Mouse (Mus musculus): Measurements from ENCODE around the gene Zfp260. TPM values are rescaled to one million over a fixed set of nuclear protein-coding genes. Genes with fewer than 3 reads are reported as not detected.

The Zfp260 gene
- polyA plus RNA-seq, 1 experiment from 2014 or later, result 91.8 TPM

GRCm38 (mm10) chr7:30086524-30086923 lies 8.1 kb upstream of the Zfp260 start:
- Histone ChIP-seq H3K4me2 (ENCODE audit: low read length) (no peak overlapping the region), H3K9ac (ENCODE audit: low read length) (no peak overlapping the region), H3K27ac (ENCODE audit: low read depth) (no peak overlapping the region), H3K27me3 (replicated peaks; ENCODE audit: control insufficient read depth, insufficient read depth, low read length) (no peaks in the 10 kb centered on the region), H3K4me3 (ENCODE audit: low read depth, low read length) (no peak overlapping the region), H3K4me1 (replicated peaks; ENCODE audit: control insufficient read depth, insufficient read depth, low read length) (peaks cover 10% of the 10 kb centered on the region), H3K36me3 (ENCODE audit: control insufficient read depth, insufficient read depth, low read length) (peaks cover 29% of the 10 kb centered on the region), H3K9me3 (ENCODE audit: control insufficient read depth, low read length) (no peaks in the 10 kb centered on the region)
- ATAC-seq (replicated peaks; ENCODE audit: low FRiP score, low TSS enrichment, low read depth) (no peak), DNase-seq (ENCODE audit: low spot score) (no peak)
- WGBS, result 88% methylated on average over 9 of the region's 9 CpGs

GRCm38 (mm10) chr7:30089405-30089804 lies 5.2 kb upstream of the Zfp260 start:
- Histone ChIP-seq H3K9ac (ENCODE audit: low read length) (peak overlapping the region; percentile 53), H3K27ac (ENCODE audit: low read depth) (no peak overlapping the region), H3K36me3 (ENCODE audit: control insufficient read depth, insufficient read depth, low read length) (peaks cover 22% of the 10 kb centered on the region), H3K4me1 (replicated peaks; ENCODE audit: control insufficient read depth, insufficient read depth, low read length) (peaks cover 14% of the 10 kb centered on the region), H3K27me3 (replicated peaks; ENCODE audit: control insufficient read depth, insufficient read depth, low read length) (no peaks in the 10 kb centered on the region), H3K4me2 (ENCODE audit: low read length) (peak overlapping the region; percentile 67), H3K9me3 (ENCODE audit: control insufficient read depth, low read length) (no peaks in the 10 kb centered on the region), H3K4me3 (ENCODE audit: low read depth, low read length) (peak overlapping the region; percentile 67)
- DNase-seq (ENCODE audit: low spot score) (no peak), ATAC-seq (replicated peaks; ENCODE audit: low FRiP score, low TSS enrichment, low read depth) (no peak; the same call in 1 of the 2 replicates)
- 10% methylated on average over 6 of the region's 6 CpGs for WGBS

- under 1% methylated on average over 40 of the region's 40 CpGs for WGBS
- Histone ChIP-seq H3K4me2 (ENCODE audit: low read length) (peak within 1 kb of the TSS; percentile 67), H3K27ac (ENCODE audit: low read depth) (peak within 1 kb of the TSS; percentile 69), H3K27me3 (replicated peaks; ENCODE audit: control insufficient read depth, insufficient read depth, low read length) (no peaks in the 10 kb centered on the region), H3K36me3 (ENCODE audit: control insufficient read depth, insufficient read depth, low read length) (peaks cover 13% of the 10 kb centered on the region), H3K9me3 (ENCODE audit: control insufficient read depth, low read length) (no peaks in the 10 kb centered on the region), H3K9ac (ENCODE audit: low read length) (peak within 1 kb of the TSS; percentile 53), H3K4me1 (replicated peaks; ENCODE audit: control insufficient read depth, insufficient read depth, low read length) (peaks cover 14% of the 10 kb centered on the region), H3K4me3 (ENCODE audit: low read depth, low read length) (peak within 1 kb of the TSS; percentile 67)
- ATAC-seq (replicated peaks; ENCODE audit: low FRiP score, low TSS enrichment, low read depth) (peak; percentile 91), DNase-seq (ENCODE audit: low spot score) (peak; percentile 96)
Measured at GRCm38 (mm10) chr7:30090092-30090969, 4.2 kb upstream of the Zfp260 start, which contains the start of the genes Gm26920 and Zfp566. Gm26920 (minus strand) TSS chr7:30090410. Zfp566 (minus strand) TSS chr7:30090527.

GRCm38 (mm10) chr7:30090970-30091585 lies 3.5 kb upstream of the Zfp260 start:
- ATAC-seq (replicated peaks; ENCODE audit: low FRiP score, low TSS enrichment, low read depth) (no peak), DNase-seq (ENCODE audit: low spot score) (no peak)
- H3K9me3 ChIP-seq (ENCODE audit: control insufficient read depth, low read length), result no peaks in the 10 kb centered on the region
- H3K4me1 ChIP-seq (replicated peaks; ENCODE audit: control insufficient read depth, insufficient read depth, low read length), result peaks cover 14% of the 10 kb centered on the region
- peak overlapping the region; percentile 36; the same call in 1 of the 2 replicates for H3K27ac ChIP-seq (ENCODE audit: low read depth)
- peak overlapping the region; percentile 67 for H3K4me3 ChIP-seq (ENCODE audit: low read depth, low read length)
- 11% methylated on average over 9 of the region's 9 CpGs for WGBS
- H3K4me2 ChIP-seq (ENCODE audit: low read length), result peak overlapping the region; percentile 67
- H3K36me3 ChIP-seq (ENCODE audit: control insufficient read depth, insufficient read depth, low read length), result peaks cover 6% of the 10 kb centered on the region; the same call in 1 of the 2 replicates
- no peaks in the 10 kb centered on the region for H3K27me3 ChIP-seq (replicated peaks; ENCODE audit: control insufficient read depth, insufficient read depth, low read length)
- H3K9ac ChIP-seq (ENCODE audit: low read length), result peak overlapping the region; percentile 53

- 84% methylated on average over 9 of the region's 9 CpGs for WGBS
- H3K9me3 ChIP-seq (ENCODE audit: control insufficient read depth, low read length), result no peaks in the 10 kb centered on the region
- peaks cover 15% of the 10 kb centered on the region for H3K4me1 ChIP-seq (replicated peaks; ENCODE audit: control insufficient read depth, insufficient read depth, low read length)
- no peak overlapping the region for H3K27ac ChIP-seq (ENCODE audit: low read depth)
- ATAC-seq (replicated peaks; ENCODE audit: low FRiP score, low TSS enrichment, low read depth) (no peak), DNase-seq (ENCODE audit: low spot score) (no peak)
- no peak overlapping the region for H3K4me3 ChIP-seq (ENCODE audit: low read depth, low read length)
- no peaks in the 10 kb centered on the region for H3K27me3 ChIP-seq (replicated peaks; ENCODE audit: control insufficient read depth, insufficient read depth, low read length)
- no peak overlapping the region for H3K4me2 ChIP-seq (ENCODE audit: low read length)
- H3K36me3 ChIP-seq (ENCODE audit: control insufficient read depth, insufficient read depth, low read length), result no peaks in the 10 kb centered on the region
- no peak overlapping the region for H3K9ac ChIP-seq (ENCODE audit: low read length)
Measured at GRCm38 (mm10) chr7:30092666-30093065, 1.9 kb upstream of the Zfp260 start.

- peak overlapping the region; percentile 78 for H3K4me2 ChIP-seq (ENCODE audit: low read length)
- H3K9me3 ChIP-seq (ENCODE audit: control insufficient read depth, low read length), result no peaks in the 10 kb centered on the region
- H3K4me3 ChIP-seq (ENCODE audit: low read depth, low read length), result peak overlapping the region; percentile 81
- DNase-seq (ENCODE audit: low spot score) (no peak), ATAC-seq (replicated peaks; ENCODE audit: low FRiP score, low TSS enrichment, low read depth) (no peak)
- peak overlapping the region; percentile 83 for H3K9ac ChIP-seq (ENCODE audit: low read length)
- H3K36me3 ChIP-seq (ENCODE audit: control insufficient read depth, insufficient read depth, low read length), result peaks cover 5% of the 10 kb centered on the region
- H3K4me1 ChIP-seq (replicated peaks; ENCODE audit: control insufficient read depth, insufficient read depth, low read length), result peaks cover 13% of the 10 kb centered on the region
- no peak overlapping the region; the same call in 1 of the 2 replicates for H3K27ac ChIP-seq (ENCODE audit: low read depth)
- WGBS, result 65% methylated on average over 6 of the region's 6 CpGs
- no peaks in the 10 kb centered on the region for H3K27me3 ChIP-seq (replicated peaks; ENCODE audit: control insufficient read depth, insufficient read depth, low read length)
Measured at GRCm38 (mm10) chr7:30093918-30094415, 610 bp upstream of the Zfp260 start.

- peak overlapping the region; percentile 78 for H3K4me2 ChIP-seq (ENCODE audit: low read length)
- H3K9me3 ChIP-seq (ENCODE audit: control insufficient read depth, low read length), result no peaks in the 10 kb centered on the region
- H3K9ac ChIP-seq (ENCODE audit: low read length), result peak overlapping the region; percentile 83
- DNase-seq (ENCODE audit: low spot score) (no peak), ATAC-seq (replicated peaks; ENCODE audit: low FRiP score, low TSS enrichment, low read depth) (no peak)
- peak overlapping the region; percentile 98 for H3K27ac ChIP-seq (ENCODE audit: low read depth)
- 5% methylated on average over 5 of the region's 5 CpGs for WGBS
- H3K4me3 ChIP-seq (ENCODE audit: low read depth, low read length), result peak overlapping the region; percentile 81
- H3K4me1 ChIP-seq (replicated peaks; ENCODE audit: control insufficient read depth, insufficient read depth, low read length), result peaks cover 7% of the 10 kb centered on the region; the same call in 1 of the 2 replicates
- H3K36me3 ChIP-seq (ENCODE audit: control insufficient read depth, insufficient read depth, low read length), result peaks cover 21% of the 10 kb centered on the region
- H3K27me3 ChIP-seq (replicated peaks; ENCODE audit: control insufficient read depth, insufficient read depth, low read length), result no peaks in the 10 kb centered on the region
Measured at GRCm38 (mm10) chr7:30095551-30096125, 1.1 kb downstream of the Zfp260 start.

GRCm38 (mm10) chr7:30099297-30099696 lies 4.7 kb downstream of the Zfp260 start:
- no peak overlapping the region; the same call in 1 of the 2 replicates for H3K4me3 ChIP-seq (ENCODE audit: low read depth, low read length)
- ATAC-seq (replicated peaks; ENCODE audit: low FRiP score, low TSS enrichment, low read depth) (no peak), DNase-seq (ENCODE audit: low spot score) (no peak)
- H3K36me3 ChIP-seq (ENCODE audit: control insufficient read depth, insufficient read depth, low read length), result peaks cover 54% of the 10 kb centered on the region
- H3K27ac ChIP-seq (ENCODE audit: low read depth), result no peak overlapping the region
- H3K4me1 ChIP-seq (replicated peaks; ENCODE audit: control insufficient read depth, insufficient read depth, low read length), result peaks cover 4% of the 10 kb centered on the region; the same call in 1 of the 2 replicates
- no peak overlapping the region for H3K4me2 ChIP-seq (ENCODE audit: low read length)
- no peak overlapping the region for H3K9ac ChIP-seq (ENCODE audit: low read length)
- 94% methylated on average over 13 of the region's 13 CpGs for WGBS
- no peaks in the 10 kb centered on the region for H3K27me3 ChIP-seq (replicated peaks; ENCODE audit: control insufficient read depth, insufficient read depth, low read length)
- peaks cover 18% of the 10 kb centered on the region for H3K9me3 ChIP-seq (ENCODE audit: control insufficient read depth, low read length)

Measured in intestine, embryonic 14.5 days (tissue).